Mouse (Mus musculus) layer of hippocampus, adult 8-10 months (tissue): ENCODE data around the gene Tjp2. TPM values are rescaled to one million over a fixed set of nuclear protein-coding genes. Genes with fewer than 3 reads are reported as not detected.
"Not testable (repeated sequence)": the region's sequence is repeated elsewhere in the genome, so short reads cannot be mapped to it uniquely, and the experiment has no call there.

Experiments
- DNase-seq, 2 experiments: peaks; one replicate each; pipeline ENCODE4 v3.0.0; 2022; ENCODE audit warnings: low spot score in 2 of 2
- total RNA-seq, 4 experiments: library from RNA; stranded (reverse); gene quantifications; 2 replicates each; pipeline ENCODE4 v1.2.4; 2022

Tjp2 gene
- total RNA-seq = 10 to 100 TPM; 17.7 to 25.5 (median 23.1) TPM

DNA sequence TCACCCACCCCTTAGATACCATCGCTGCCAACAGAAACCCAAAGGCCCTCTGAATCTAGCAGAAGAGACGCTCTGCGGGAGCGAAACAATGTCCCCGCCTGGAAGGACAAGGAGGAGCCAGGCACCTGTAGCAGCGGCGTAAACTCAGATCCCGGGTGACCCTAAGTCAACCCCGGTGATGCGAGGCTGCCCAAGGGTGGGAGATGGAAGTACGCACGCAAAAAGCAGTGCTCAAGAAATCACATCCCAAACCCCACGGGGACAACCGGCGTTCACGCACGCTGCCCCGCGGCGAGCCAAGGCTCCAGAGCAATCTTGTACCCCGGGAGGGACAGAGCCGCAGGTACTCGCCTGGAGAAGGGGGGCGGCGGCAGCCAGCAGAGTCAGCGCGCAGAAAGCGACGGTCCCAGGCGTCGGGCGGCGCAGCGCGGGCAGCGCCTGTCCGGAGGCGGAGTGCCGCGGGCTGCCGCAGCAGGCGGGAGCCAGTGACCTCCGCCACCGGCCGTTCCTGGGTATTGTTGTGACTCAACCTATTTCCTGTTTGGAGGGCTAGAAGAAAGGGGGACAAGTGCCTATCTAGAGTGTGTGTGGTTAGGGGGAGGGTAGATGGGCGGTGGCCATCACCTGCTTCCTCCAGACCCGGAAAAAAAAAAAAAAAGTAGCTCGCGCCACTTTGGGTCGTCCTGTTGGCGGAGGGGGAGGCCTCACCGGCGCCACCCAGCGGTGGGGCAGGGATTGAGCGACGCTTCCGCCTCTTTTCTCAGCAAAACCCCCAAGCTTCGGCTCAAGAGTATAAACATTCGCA lies at the start of gene Tjp2:
Gene Tjp2 (minus strand): TSS at position 531 of the 805 bp plus-strand sequence.
- DNase-seq = no peak

DNA sequence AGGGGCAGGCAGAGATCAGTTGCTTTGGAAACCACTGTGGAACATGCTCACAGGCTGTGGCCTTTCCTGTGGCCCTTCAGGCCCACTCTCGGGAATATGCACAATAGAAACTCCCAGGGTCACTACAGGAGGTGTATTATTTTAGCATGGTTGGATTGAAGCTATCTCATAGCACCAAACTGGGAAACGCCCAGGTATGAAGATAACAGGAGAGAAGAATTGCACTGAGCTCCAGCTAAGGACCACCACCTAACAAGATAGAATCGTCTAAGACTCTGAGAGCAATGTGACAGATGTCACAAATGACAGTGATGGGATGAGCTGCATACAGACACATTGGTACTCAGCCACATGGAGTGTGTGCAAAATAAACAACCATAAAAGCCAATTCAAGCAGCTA lies 49.5 kb upstream of the Tjp2 start:
- no peak for DNase-seq

DNA sequence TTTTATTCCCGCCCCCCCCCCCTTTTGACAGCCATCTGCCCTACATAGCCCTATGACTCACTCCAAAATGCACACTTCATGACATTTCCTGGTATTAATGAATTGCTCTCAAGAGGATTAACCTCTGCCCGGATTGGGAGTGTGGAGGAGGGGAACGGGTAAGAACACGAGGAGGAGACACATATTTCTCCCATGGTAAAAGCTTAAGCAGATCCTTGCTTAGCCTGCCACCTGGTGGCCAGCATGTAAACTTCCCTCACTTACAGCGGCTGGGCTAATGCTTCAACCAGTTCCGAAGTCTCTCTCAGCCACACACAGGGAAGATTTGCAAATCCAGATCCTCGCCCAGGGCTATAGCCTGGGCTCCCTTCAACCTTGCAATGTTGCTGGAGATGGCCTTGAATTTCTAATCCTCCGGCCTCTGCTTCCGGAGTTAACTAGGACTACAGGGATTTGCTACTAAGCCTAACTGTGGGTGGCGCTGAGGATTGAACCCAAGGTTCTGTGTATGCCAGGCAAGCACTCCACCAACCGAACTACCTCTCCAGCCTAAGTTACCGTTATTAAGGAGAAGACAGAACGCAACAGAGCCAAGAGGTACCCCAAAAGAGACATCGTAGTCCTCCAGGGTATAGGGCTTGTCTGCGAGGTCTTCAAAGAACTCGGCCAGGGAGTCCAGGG lies 47.1 kb upstream of the Tjp2 start:
- peak; percentile 60 to 69 for DNase-seq

DNA sequence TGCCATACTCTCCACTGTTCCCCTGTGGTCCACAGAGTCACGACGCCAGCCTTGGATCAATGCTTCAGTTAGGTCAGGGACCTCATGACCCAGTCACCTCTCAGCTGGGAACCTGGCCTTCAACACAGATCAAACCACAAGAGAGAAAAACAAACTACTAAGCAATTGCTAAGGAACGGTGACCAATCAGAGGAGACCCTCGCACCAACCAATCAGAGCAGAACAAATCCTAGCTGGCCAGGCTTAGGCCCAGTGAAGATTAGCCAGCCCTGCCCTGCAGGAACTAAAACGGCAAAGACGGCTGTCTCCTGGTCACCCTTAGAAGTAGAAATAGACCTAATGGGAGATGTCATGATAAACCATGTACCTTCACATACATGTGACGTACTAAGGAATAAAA lies 46.5 kb upstream of the Tjp2 start:
- peak; percentile 33 to 43 for DNase-seq

DNA sequence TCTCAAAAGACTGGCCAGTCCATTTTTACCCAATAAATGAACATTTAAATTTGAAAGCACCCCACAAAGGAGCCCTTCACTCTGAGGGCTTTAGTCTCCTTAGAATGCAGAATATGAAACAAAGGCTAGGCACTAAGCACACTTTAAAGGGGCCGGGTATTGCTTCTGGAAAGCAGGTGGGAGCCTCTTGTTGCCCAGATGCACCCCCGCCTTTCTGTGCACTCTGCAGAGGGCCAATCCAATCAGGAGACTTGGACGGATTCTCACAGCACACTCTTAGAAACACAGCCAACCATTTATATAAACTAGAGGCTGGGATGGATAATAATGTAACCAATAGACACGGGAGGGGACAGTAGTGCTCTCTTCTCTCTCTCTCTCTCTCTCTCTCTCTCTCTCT lies 43.7 kb upstream of the Tjp2 start:
- no peak for DNase-seq

DNA sequence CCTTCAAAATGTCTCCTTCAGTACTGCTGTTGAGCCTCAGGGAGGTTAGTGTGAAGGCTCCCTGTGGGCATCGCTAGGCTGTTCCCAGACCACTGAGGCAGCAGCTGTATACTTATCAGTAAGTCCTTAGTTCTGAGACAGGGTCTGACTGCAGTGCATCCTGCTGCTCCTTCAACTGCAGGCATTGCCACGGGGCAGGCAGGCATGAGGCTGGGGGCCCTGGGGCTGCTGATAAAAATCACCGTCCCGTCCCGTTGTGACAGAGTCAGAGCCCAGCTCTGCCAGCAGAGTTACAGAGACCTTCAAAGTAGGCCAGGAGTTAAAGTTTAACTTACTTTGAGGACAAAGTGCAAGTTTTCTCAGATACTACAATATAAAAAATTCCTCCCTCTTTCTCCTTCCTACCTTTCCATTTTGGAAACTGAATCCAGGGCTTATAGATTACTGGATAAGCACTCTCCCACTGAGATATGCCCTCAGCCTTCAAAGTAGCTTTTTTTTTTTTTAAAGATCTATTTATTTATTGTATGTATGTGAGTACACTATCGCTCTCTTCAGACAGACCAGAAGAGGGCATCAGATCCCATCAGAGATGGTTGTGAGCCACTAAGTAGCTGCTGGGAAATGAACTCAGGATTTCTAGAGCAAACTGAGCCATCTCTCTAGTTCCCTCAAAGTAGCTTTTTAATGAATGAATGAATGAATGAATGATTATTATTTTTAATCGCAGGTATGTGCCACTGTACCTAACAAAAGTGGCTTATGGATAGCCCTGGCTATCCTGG lies 41.4 kb upstream of the Tjp2 start:
- DNase-seq = no peak

DNA sequence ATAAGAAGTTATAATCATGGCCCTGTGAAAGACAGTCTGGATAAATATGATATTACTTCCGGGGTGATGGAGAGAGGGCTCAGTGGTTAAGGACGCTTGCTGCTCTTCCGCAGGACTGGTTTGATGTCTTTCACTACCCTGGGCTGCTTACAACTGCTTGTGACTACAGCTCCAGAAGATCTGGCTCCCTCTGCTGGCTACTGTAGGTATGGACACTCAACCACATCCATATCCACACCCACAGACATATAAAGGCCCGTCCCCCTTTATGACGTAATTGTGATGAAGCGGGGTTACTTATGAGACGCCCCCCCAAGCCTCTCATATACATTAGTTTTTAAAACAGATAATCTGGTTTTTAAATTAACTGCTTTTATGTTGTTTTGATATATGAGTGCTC lies 40.2 kb upstream of the Tjp2 start:
- DNase-seq = peak; percentile 70 to 88

DNA sequence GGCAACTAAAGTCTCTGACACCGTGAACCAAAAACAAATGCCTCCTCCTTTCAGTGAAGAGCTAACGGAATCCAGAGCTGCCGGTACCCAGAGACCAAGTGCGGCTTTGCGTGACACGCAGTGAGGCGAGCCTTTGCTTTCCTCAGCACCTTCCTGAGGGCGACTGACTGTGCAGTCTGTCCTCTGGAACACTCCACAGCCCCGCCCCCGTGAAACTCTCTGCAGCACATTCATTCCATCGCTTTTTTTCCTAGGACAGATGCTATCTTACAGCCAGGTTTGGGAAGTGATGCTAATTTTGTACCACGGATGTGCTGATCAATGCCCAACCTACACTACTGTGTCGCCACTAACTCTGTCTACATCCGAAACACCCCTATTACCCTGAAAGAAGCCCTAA lies 37.9 kb upstream of the Tjp2 start:
- no peak for DNase-seq

DNA sequence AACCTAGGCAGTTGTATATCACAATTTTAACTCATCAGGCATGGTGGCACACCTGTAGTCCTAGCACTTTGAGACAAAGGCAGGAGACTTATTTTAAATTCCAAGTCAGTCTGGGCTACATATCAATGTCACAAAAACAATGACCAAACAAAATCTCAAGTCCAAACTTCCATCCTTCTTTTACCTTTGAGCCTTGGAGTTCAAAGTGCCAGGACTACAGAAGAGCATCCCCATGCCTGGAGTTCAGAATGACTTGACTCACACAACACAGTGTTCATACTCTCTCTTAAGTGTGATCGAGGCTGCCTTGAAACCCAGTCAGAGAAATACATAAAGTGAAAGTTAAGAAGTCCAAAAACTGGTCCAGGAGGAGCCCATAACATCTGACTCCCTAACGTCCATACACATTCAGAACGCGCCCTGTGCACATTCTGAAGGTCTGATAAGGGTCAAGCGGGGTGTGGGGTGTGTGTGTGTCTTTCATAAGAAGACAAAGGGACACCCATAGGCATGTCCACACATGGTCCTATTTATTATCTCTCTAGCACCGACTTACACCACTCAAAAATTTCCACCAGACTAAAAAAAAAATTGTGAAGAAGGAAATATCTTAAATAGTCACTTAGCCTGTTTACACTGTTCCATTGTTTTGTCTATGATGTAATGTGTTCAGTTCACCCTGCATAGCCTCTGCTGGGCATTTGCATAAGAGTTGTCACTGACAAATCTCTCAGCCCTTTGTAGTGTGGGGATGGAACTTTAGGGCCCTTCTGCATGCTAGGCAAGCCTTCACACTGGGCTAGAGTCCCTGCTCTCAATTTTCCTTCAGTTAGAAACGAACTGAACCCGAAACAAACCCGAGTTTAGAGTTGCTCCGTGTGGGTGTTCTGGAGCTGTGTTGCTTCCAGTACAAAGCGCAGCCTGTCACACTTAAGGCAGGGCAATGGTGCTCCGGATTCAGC lies 34.8 kb upstream of the Tjp2 start:
- no peak for DNase-seq

DNA sequence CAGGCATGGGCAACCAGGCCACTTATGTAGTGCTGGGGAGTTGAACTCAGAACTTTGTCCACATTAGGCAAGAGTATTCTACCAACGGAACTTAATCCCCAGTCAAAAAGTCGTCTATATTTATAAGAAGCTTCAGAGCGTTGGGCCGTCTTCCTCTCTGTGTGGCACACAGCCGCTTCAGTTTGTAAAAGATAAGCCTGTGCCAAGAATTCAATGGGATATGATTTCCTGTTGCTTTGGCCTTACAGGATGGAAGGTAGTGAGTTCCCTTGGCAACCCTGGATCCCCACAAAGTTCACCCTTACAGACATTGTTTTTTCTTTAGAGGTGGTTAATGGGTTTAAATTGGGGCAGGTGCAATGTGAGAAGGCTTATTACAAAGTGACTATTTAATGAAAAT lies 33.5 kb upstream of the Tjp2 start:
- no peak for DNase-seq

DNA sequence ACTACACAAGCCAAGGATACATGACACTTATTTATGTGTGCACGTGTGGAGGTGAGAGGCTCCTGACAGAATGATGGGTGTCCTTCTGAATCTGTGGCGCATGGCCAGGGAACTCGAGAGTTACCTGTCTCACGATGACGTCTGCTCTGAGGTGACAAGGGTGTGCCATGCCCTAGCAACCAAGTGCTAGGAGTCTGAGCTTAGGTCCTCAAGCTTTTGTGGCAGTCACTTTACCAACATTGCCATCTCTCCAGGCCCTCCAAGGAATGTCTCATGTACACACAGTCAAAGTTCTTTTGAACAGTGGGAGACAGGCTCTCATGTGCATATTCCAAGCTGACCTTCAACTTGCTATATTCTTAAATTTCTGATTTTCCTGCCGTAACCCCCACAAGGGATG lies 33.1 kb upstream of the Tjp2 start:
- no peak for DNase-seq

DNA sequence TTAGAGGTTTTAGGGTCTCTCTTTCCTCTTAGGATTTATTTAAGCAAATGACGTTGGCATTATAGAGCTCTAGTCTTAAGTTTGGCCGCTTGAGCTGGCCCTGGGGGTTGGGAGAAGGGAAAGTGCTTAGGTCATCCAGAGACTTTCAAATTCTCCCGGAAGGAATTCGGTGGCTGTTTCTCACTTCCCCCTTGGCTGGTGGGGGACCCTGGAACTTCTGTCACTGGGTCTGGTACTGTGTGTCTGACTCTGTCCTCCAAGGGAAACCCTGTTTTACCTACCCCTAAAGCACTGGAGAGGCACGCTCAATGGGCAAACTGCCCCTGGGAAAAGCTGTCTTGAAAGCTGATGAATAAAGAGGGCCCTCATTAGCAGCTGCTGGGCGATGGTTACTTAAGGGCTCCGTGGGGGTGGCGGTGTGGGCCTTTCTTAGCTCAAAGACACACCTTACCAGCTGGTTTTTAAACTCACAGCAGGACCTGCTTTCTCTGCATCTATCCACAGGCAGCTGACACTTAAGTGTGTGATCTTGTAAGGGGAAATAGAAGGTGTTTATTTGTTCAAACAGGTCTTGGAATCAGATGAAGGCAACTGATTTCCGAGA lies 28.9 kb upstream of the Tjp2 start:
- DNase-seq = no peak

DNA sequence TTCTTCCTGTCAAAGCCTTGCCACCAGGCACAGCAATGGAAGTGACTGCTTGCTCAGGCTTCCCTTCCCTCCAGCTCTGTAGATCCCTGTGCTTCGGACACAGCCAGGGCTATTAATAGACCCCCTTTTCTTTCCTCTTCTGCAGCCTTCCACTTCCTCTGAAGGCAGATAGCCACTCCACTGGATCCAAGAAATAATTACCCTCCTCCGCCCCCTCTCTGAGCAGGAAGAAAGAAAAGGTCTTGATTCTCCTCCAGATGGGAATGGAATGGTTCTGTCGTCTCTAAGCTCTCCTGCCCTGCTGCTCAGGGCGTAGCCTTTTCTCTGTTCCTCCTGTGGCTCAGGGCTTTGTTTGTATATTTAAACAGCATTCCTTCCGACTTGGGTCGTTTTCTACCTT lies 27.0 kb upstream of the Tjp2 start:
- DNase-seq = no peak

DNA sequence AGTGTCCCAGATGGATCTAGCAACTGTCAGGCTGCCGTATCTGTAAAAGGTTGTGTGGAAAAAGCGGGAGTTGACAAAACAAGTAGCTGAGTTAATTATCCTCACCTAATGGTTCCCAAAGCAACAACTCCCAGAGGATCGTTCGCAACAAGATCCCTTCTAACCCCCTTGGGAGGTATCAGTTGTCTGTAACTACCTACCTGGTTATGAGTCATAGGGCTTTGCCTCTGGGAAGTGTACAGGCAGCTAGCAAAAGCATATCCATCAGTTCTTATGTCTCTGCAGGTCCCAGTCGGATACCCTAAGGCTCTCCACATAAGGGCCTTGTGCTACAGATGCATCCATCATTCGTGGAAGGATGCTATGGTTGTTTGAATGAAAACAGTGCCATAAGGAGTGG lies 18.5 kb upstream of the Tjp2 start:
- DNase-seq = no peak

DNA sequence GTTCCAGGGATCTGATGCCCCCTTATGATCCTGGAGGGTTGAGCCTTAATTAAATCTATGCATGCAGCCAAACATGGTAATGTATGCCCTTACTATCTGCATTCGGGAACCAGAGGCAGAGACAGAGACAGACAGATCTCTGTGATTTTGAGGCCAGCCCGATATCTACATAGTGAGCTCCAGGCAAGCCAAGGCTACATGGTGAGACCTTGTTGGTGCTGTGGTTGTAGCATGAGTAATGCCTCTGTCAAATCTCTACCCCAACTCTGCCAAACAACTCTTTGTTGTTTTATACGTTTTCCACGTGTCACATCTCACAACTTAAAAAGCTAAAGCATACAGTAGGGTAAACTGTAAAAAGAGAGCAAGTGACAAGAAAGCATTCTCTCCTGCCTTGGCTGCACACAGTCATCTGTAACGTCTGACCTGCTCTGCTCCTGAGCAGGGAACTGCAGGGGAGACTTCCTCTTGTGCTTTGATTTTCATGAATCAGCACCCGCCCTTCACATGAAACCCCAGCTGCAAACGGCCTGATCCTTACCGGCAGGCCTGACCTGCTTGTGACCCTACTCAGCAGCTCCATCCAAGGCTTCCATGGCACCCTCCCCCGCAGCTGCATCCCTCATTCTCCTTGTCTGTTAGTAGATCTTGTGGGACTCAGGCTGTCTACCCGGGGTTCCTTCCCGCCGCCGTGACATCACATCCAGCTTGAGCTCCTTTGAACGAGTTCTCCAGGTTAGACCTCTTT lies 17.1 kb upstream of the Tjp2 start:
- DNase-seq = no peak

DNA sequence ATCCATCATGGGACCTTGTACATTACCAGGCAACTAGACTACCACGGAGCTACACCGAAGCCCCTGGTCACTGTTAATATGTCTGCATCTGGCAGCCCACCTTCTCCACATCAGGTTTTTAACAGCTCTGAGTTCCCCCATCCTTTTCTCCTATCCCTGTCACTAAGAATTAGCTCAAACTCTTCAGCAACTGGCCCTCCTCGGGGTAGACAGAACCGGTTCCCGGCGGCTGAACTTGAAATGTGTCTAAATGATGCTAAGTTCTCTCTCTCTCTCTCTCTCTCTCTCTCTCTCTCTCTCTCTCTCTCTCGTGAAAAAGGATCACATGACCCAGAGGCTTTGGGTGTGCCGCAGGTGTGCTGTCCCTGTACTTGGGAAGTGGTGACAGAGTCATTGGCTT lies 16.4 kb upstream of the Tjp2 start:
- no peak for DNase-seq

DNA sequence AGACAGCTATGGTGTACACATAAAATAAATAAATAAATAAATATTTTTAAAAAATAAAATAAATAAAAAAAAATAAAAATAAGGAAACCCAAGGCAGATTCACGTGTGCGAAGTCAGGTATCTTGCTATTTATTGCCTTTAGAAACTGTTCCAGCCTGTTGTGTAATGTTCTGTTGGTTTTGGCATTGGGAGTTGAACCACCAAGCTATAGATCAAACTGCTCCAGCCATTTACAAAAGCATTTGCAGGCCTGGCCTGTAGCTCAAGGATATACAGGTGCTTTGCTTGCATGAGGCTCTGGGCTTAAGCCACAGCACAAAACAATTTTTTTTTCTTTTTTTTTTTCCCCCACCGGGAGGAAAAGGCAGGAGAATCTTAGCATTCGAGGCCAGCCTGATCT lies 13.2 kb upstream of the Tjp2 start:
- no peak for DNase-seq

DNA sequence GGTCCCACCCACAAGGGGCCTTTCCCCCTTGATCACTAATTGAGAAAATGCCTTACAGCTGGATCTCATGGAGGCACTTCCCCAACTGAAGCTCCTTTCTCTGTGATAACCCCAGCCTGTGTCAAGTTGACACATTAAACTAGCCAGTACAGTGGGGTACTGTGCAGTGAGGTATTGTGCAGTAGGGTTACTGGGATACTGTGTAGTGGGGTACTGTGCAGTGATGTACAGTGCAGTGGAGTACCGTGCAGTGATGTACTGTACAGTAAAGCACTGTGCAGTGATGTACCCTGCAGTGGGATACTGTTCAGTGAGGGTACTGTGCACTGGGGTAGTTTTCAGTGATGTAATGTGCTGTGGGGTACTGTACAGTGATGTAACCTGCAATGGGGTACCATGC lies 7.5 kb upstream of the Tjp2 start:
- DNase-seq = not testable (repeated sequence)

DNA sequence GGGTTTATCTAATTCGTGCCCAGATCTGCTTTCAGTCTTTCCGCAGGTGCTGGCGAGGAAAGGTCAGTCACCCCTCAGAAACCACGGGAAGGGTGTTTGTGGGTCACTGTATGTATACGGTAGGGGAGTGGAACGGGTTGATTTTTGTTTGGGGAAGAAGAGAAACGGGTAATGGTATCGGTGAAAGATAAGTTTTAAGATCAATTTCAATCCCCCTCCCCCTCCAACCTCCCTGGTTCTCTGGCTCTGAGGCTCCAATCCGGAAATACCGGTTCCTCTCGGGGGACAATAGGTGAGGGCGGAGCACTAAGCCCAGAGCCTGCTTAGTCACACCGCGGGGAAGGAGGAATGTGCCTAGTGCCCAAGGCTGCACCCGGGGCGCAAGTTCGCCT lies 471 bp upstream of the Tjp2 start:
- no peak for DNase-seq

DNA sequence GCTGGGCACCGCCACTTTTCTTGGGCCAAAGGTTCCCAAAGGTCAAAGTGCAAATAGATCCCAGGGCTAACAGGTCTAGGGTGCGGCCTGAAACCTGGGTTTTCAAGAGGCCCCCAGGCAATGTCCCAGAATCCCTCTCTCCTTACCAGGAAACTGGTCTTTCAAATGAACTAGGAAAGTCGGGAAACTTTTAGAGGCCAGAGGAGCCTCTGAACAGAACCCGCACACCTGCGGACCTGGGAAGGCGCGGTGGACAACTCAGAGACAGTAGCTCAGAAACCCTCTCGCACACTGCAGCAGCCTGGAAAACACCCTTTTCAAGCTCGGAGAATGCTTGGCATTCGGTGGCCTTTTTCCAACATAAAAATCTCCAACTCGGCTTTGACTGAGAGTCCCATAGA lies 979 bp downstream of the Tjp2 start:
- DNase-seq = no peak
